ENCODE assay signal across 8 mouse cellular contexts in the genomic region with DNA sequence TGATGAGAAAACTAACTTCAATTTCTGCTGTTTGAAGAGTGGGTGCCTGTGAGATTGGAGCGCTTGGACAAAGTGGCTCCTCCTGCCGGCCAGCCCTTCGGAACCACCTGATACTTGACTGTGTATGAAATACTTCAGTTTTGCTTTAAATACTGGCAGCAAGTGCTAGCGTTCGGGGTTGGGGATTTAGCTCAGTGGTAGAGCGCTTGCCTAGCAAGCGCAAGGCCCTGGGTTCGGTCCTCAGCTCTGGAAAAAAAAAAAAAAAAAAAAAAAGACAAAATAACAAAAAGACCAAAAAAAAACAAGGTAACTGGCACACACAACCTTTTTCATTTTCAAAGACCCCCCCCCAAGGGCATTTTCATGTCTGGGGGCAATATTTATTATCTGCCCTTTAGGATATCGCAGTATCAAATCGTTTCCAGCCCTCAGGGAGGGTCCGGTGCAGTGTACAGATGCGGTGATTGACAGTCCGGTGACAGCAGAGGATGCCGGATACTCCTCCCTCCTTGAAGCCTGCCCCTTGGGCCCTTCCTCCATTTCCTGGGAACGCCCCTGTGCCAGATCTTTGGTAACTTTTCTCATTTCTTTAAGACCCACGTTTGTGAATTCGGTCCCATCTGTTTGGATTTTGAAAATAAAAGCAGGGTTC. TPM values are rescaled to one million over a fixed set of nuclear protein-coding genes. Genes with fewer than 3 reads are reported as not detected.
A peak's percentile ranks its signal among the peaks of the same experiment; 100 is the strongest.
DNase-seq lines count a peak whose midpoint lies in the region; ATAC-seq and TF ChIP-seq lines count a peak whose summit lies in the region.

No protein-coding gene starts in this region.

- H3K4me3 ChIP-seq in C2C12 (ENCODE audit: insufficient read depth, poor library complexity, severe bottlenecking) = peak overlapping the region; percentile 56
- peak overlapping the region; percentile 61 for H3K4me3 ChIP-seq in embryonic facial prominence, embryonic 11.5 days (ENCODE audit: low read depth, low read length)
- peak overlapping the region; percentile 87 for H3K4me3 ChIP-seq in hindbrain, embryonic 15.5 days
- H3K4me3 ChIP-seq in limb, embryonic 14.5 days (replicated peaks; ENCODE audit: low read length) = peak overlapping the region; percentile 63
- peak overlapping the region; percentile 87 for H3K4me3 ChIP-seq in neural tube, embryonic 15.5 days (replicated peaks)

- no peak for TF ChIP-seq CTCF in C2C12 (IDR thresholded peaks at IDR 0.05; ENCODE audit: control insufficient read depth, insufficient read depth, insufficient read length)

- no peak for TF ChIP-seq POLR2A in limb, embryonic 14.5 days (IDR thresholded peaks at IDR 0.05; ENCODE audit: borderline replicate concordance, extremely low read depth, insufficient read depth, insufficient read length)

- peak overlapping the region; percentile 70 for H3K9ac ChIP-seq in embryonic facial prominence, embryonic 11.5 days (replicated peaks; ENCODE audit: low read length)
- peak overlapping the region; percentile 89; the same call in 1 of the 2 replicates for H3K9ac ChIP-seq in hindbrain, embryonic 15.5 days
- H3K9ac ChIP-seq in limb, embryonic 14.5 days (ENCODE audit: low read depth, low read length, severe bottlenecking) = peak overlapping the region; percentile 66
- peak overlapping the region; percentile 94 for H3K9ac ChIP-seq in neural tube, embryonic 15.5 days (replicated peaks)

- peak; percentile 29 for DNase-seq in cerebellum, adult 11-12 months
- no peak for DNase-seq in cerebellum, adult 8-10 months
- no peak for DNase-seq in embryonic facial prominence, embryonic 11.5 days (ENCODE audit: low spot score)
- peak; percentile 75 for DNase-seq in limb, embryonic 14.5 days (ENCODE audit: low spot score)
- DNase-seq in urinary bladder, postnatal 10 days (ENCODE audit: low spot score) = no peak

- H3K4me1 ChIP-seq in embryonic facial prominence, embryonic 11.5 days (ENCODE audit: control insufficient read depth, insufficient read depth, low read length) = no peaks in the 10 kb centered on the region; the same call in none of the 2 replicates
- H3K4me1 ChIP-seq in hindbrain, embryonic 15.5 days (replicated peaks) = peaks cover 15% of the 10 kb centered on the region
- peaks cover 8% of the 10 kb centered on the region for H3K4me1 ChIP-seq in limb, embryonic 14.5 days (ENCODE audit: control insufficient read depth, insufficient read depth, low read length)
- peaks cover 15% of the 10 kb centered on the region for H3K4me1 ChIP-seq in neural tube, embryonic 15.5 days

- H3K4me2 ChIP-seq in embryonic facial prominence, embryonic 11.5 days (ENCODE audit: low read depth, low read length) = peak overlapping the region; percentile 55
- peak overlapping the region; percentile 90 for H3K4me2 ChIP-seq in hindbrain, embryonic 15.5 days
- H3K4me2 ChIP-seq in limb, embryonic 14.5 days (replicated peaks; ENCODE audit: low read depth, low read length, severe bottlenecking) = peak overlapping the region; percentile 68
- H3K4me2 ChIP-seq in neural tube, embryonic 15.5 days = peak overlapping the region; percentile 87

- no peaks in the 10 kb centered on the region for H3K79me3 ChIP-seq in C2C12 (ENCODE audit: low read depth)

- no peak overlapping the region for H3ac ChIP-seq in C2C12 (ENCODE audit: control insufficient read depth, insufficient read length, low read depth)

- no peaks in the 10 kb centered on the region for H3K27me3 ChIP-seq in C2C12 (ENCODE audit: control insufficient read depth, insufficient read depth, insufficient read length)
- H3K27me3 ChIP-seq in embryonic facial prominence, embryonic 11.5 days (ENCODE audit: control insufficient read depth, insufficient read depth, low read length) = no peaks in the 10 kb centered on the region
- no peaks in the 10 kb centered on the region for H3K27me3 ChIP-seq in hindbrain, embryonic 15.5 days
- no peaks in the 10 kb centered on the region for H3K27me3 ChIP-seq in limb, embryonic 14.5 days (ENCODE audit: control insufficient read depth, insufficient read depth, low read length)
- no peaks in the 10 kb centered on the region for H3K27me3 ChIP-seq in neural tube, embryonic 15.5 days (replicated peaks)

- H3K79me2 ChIP-seq in C2C12 (ENCODE audit: control insufficient read depth, insufficient read depth) = peaks cover 19% of the 10 kb centered on the region

- H3K9me3 ChIP-seq in embryonic facial prominence, embryonic 11.5 days (replicated peaks; ENCODE audit: control insufficient read depth, low read length) = no peaks in the 10 kb centered on the region
- no peaks in the 10 kb centered on the region for H3K9me3 ChIP-seq in hindbrain, embryonic 15.5 days
- H3K9me3 ChIP-seq in limb, embryonic 14.5 days (ENCODE audit: control insufficient read depth, low read length) = no peaks in the 10 kb centered on the region
- H3K9me3 ChIP-seq in neural tube, embryonic 15.5 days (replicated peaks) = no peaks in the 10 kb centered on the region

- H3K27ac ChIP-seq in embryonic facial prominence, embryonic 11.5 days (replicated peaks; ENCODE audit: low read depth, low read length) = peak overlapping the region; percentile 32; the same call in 1 of the 2 replicates
- H3K27ac ChIP-seq in hindbrain, embryonic 15.5 days (replicated peaks) = peak overlapping the region; percentile 85
- peak overlapping the region; percentile 33; the same call in 1 of the 2 replicates for H3K27ac ChIP-seq in limb, embryonic 14.5 days (replicated peaks; ENCODE audit: low read depth, low read length)
- H3K27ac ChIP-seq in neural tube, embryonic 15.5 days (replicated peaks) = peak overlapping the region; percentile 90

- peak; percentile 93 for ATAC-seq in embryonic facial prominence, embryonic 11.5 days (replicated peaks; ENCODE audit: insufficient number of reproducible peaks, low FRiP score, low TSS enrichment, low read depth)
- ATAC-seq in hindbrain, embryonic 15.5 days (ENCODE audit: low FRiP score, low read depth) = peak; percentile 93
- peak; percentile 87 for ATAC-seq in limb, embryonic 14.5 days (ENCODE audit: low FRiP score, low read depth)
- ATAC-seq in neural tube, embryonic 15.5 days (ENCODE audit: low FRiP score) = peak; percentile 89

- 8% methylated on average over 17 of the region's 17 CpGs for WGBS in embryonic facial prominence, embryonic 11.5 days
- 9% methylated on average over 17 of the region's 17 CpGs for WGBS in hindbrain, embryonic 15.5 days
- 11% methylated on average over 17 of the region's 17 CpGs for WGBS in limb, embryonic 14.5 days
- WGBS in neural tube, embryonic 15.5 days = 6% methylated on average over 17 of the region's 17 CpGs

- H3K36me3 ChIP-seq in C2C12 (ENCODE audit: control insufficient read depth, insufficient read depth) = peaks cover 9% of the 10 kb centered on the region
- H3K36me3 ChIP-seq in embryonic facial prominence, embryonic 11.5 days (replicated peaks; ENCODE audit: control insufficient read depth, insufficient read depth, low read depth, low read length) = no peaks in the 10 kb centered on the region; the same call in 1 of the 2 replicates
- H3K36me3 ChIP-seq in hindbrain, embryonic 15.5 days = peaks cover 8% of the 10 kb centered on the region
- H3K36me3 ChIP-seq in limb, embryonic 14.5 days (ENCODE audit: control insufficient read depth, insufficient read depth, low read length) = peaks cover 13% of the 10 kb centered on the region; the same call in 1 of the 2 replicates
- peaks cover 22% of the 10 kb centered on the region for H3K36me3 ChIP-seq in neural tube, embryonic 15.5 days

TF ChIP-seq in C2C12, 6 proteins besides CTCF, POLR2A, EP300 and RAD21:
- TF ChIP-seq MYOG (IDR thresholded peaks at IDR 0.05; ENCODE audit: control insufficient read depth, extremely low read depth, insufficient read length) = no peak
- TF ChIP-seq MYOD1 (IDR thresholded peaks at IDR 0.05; ENCODE audit: control insufficient read depth, insufficient read length, low read depth) = no peak
- no peak for TF ChIP-seq FOSL1 (IDR thresholded peaks at IDR 0.05; ENCODE audit: insufficient read depth, low read length, poor library complexity, severe bottlenecking)

RNA-seq across cellular contexts. Expression of gene LTO1, which starts 0.5 kb away (rescaled TPM):
- 13.5 TPM for polyA plus RNA-seq in C2C12 (2012; fragmentation: generic; extraction: Trizol)
- polyA plus RNA-seq in embryonic facial prominence, embryonic 11.5 days (2014; fragmentation: Nextera tagmentation; extraction: Ambion mirVana) = 21.0 and 24.5 TPM in 2 replicates
- 32.0 and 34.1 TPM in 2 replicates for polyA plus RNA-seq in hindbrain, embryonic 15.5 days (2015; fragmentation: Nextera tagmentation; extraction: Ambion mirVana)
- polyA plus RNA-seq in limb, embryonic 14.5 days (2012; rRNA removed) = 24.9 and 46.5 TPM in 2 replicates
- 22.0 and 26.2 TPM in 2 replicates for polyA plus RNA-seq in limb, embryonic 14.5 days (2014; fragmentation: Nextera tagmentation; extraction: Ambion mirVana)
- 32.6 and 32.8 TPM in 2 replicates for polyA plus RNA-seq in neural tube, embryonic 15.5 days (2015; fragmentation: Nextera tagmentation; extraction: Ambion mirVana)

RNA-seq across cellular contexts. Expression of gene Fgf15, which starts 18.1 kb away (rescaled TPM):
- 0.02 TPM for polyA plus RNA-seq in C2C12 (2012; fragmentation: generic; extraction: Trizol)
- 25.4 and 29.1 TPM in 2 replicates for polyA plus RNA-seq in embryonic facial prominence, embryonic 11.5 days (2014; fragmentation: Nextera tagmentation; extraction: Ambion mirVana)
- polyA plus RNA-seq in hindbrain, embryonic 15.5 days (2015; fragmentation: Nextera tagmentation; extraction: Ambion mirVana) = 25.8 and 43.7 TPM in 2 replicates
- 0.13 TPM in 1 of 2 replicates, not detected in the other for polyA plus RNA-seq in limb, embryonic 14.5 days (2012; rRNA removed)
- polyA plus RNA-seq in limb, embryonic 14.5 days (2014; fragmentation: Nextera tagmentation; extraction: Ambion mirVana) = not detected in 2 replicates
- 5.4 and 7.8 TPM in 2 replicates for polyA plus RNA-seq in neural tube, embryonic 15.5 days (2015; fragmentation: Nextera tagmentation; extraction: Ambion mirVana)

RNA-seq across cellular contexts. Expression of gene Ccnd1, which starts 25.3 kb away (rescaled TPM):
- 196 TPM for polyA plus RNA-seq in C2C12 (2012; fragmentation: generic; extraction: Trizol)
- polyA plus RNA-seq in embryonic facial prominence, embryonic 11.5 days (2014; fragmentation: Nextera tagmentation; extraction: Ambion mirVana) = 208 and 223 TPM in 2 replicates
- polyA plus RNA-seq in hindbrain, embryonic 15.5 days (2015; fragmentation: Nextera tagmentation; extraction: Ambion mirVana) = 34.2 and 38.2 TPM in 2 replicates
- 110 and 125 TPM in 2 replicates for polyA plus RNA-seq in limb, embryonic 14.5 days (2012; rRNA removed)
- 127 and 147 TPM in 2 replicates for polyA plus RNA-seq in limb, embryonic 14.5 days (2014; fragmentation: Nextera tagmentation; extraction: Ambion mirVana)
- polyA plus RNA-seq in neural tube, embryonic 15.5 days (2015; fragmentation: Nextera tagmentation; extraction: Ambion mirVana) = 19.2 and 27.4 TPM in 2 replicates

Comparison
In these comparisons a context has a peak if more than half of its experiments do, and no peak if none do; other contexts are left out.
1. DNase-seq: peak in cerebellum, adult 11-12 months (single experiment) and limb, embryonic 14.5 days (single experiment); none in cerebellum, adult 8-10 months (single experiment), embryonic facial prominence, embryonic 11.5 days (single experiment) and urinary bladder, postnatal 10 days (single experiment).
2. H3K27ac ChIP-seq: peak in every context shown above with its lines; median percentile 90 in neural tube, embryonic 15.5 days; 85 in hindbrain, embryonic 15.5 days; 33 in limb, embryonic 14.5 days; 32 in embryonic facial prominence, embryonic 11.5 days.
3. Peak in every context shown above with its lines, with median percentiles within 50 percentile points of each other: H3K4me3 ChIP-seq, ATAC-seq, H3K4me2 ChIP-seq and H3K9ac ChIP-seq.